Mouse (Mus musculus) megakaryocyte, embryonic 14.5 days (primary cell): ENCODE data around the gene Tmem132c.

ENCODE experiments used
- FLI1 ChIP-seq: IDR thresholded peaks from 2 replicates; pipeline ENCODE4 v1.6.1; 2012; ENCODE audit warnings: low read length, inconsistent platforms, mixed read lengths
- GATA1 ChIP-seq: IDR thresholded peaks from 3 replicates; pipeline ENCODE4 v1.6.1; 2012; ENCODE audit warnings: mixed read lengths, low read length, inconsistent platforms, borderline replicate concordance

DNA sequence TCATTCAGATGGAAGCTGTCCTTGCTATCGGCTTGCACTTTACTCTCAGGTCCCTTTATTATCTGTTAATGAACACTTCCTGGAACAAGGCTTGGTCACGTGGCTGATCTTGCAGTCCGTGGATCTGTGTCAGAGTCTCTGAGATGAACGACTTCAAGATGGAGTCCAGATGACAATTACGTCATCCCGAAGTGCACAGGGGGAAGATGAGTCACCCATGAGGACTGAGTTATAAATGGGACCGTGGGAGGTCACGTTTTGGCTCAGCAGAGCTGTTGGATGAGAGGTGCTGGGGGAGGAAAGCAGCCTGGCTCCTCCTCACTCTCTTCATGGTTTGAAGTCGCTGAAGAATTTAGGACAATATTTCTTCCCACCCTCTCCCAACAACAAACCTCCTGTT, 132.6 kb downstream of the Tmem132c start:
- TF ChIP-seq GATA1, result no peak
- TF ChIP-seq FLI1, result no peak
